Mouse (Mus musculus) heart, postnatal 0 days (tissue): Measurements from ENCODE around the gene Col26a1. TPM values are rescaled to one million over a fixed set of nuclear protein-coding genes. Genes with fewer than 3 reads are reported as not detected.

Experiments
- ATAC-seq: fragments of 200-750 bp; cut with Nextera tagmentation; 2 replicates; pipeline ENCODE4 v1.8.0; 2017; ENCODE audit warnings: low read depth, moderate number of reproducible peaks, moderate library complexity; ENCODE audit not compliant: insufficient read depth
- DNase-seq: peaks from one replicate; pipeline ENCODE4 v3.0.0-alpha.2; 2016; ENCODE audit warnings: low spot score
- H3K27ac ChIP-seq: fragments of 300-500 bp; sonication (generic); 2 replicates; pipeline ENCODE4 v1.5.1; 2014; ENCODE audit warnings: low read depth, mild to moderate bottlenecking
- H3K27me3 ChIP-seq: fragments of 300-500 bp; sonication (generic); 2 replicates; pipeline ENCODE4 v1.6.1; 2014; ENCODE audit warnings: low read length, mixed read lengths; ENCODE audit not compliant: control insufficient read depth, insufficient read depth
- H3K36me3 ChIP-seq: fragments of 300-500 bp; sonication (generic); replicated peaks from 2 replicates; pipeline ENCODE4 v1.6.1; 2014; ENCODE audit warnings: low read length, mixed read lengths; ENCODE audit not compliant: control insufficient read depth, insufficient read depth
- H3K4me1 ChIP-seq: fragments of 300-500 bp; sonication (generic); 2 replicates; pipeline ENCODE4 v1.6.1; 2014; ENCODE audit warnings: antibody characterized with exemption; ENCODE audit not compliant: control insufficient read depth, insufficient read depth
- H3K4me2 ChIP-seq: fragments of 300-500 bp; sonication (generic); 2 replicates; pipeline ENCODE4 v1.6.1; 2014; ENCODE audit warnings: low read depth, mild to moderate bottlenecking, low read length, moderate library complexity
- H3K4me3 ChIP-seq: fragments of 300-500 bp; sonication (generic); 2 replicates; pipeline ENCODE4 v1.5.1; 2014; ENCODE audit warnings: low read depth, low read length
- H3K9ac ChIP-seq: fragments of 300-500 bp; sonication (generic); replicated peaks from 2 replicates; pipeline ENCODE4 v1.6.1; 2014; ENCODE audit warnings: low read depth, low read length, mixed read lengths
- H3K9me3 ChIP-seq: fragments of 300-500 bp; sonication (generic); replicated peaks from 2 replicates; pipeline ENCODE4 v1.6.1; 2016; ENCODE audit warnings: low read length; ENCODE audit not compliant: control insufficient read depth
- CTCF ChIP-seq: IDR thresholded peaks from 2 replicates; pipeline ENCODE4 v1.5.1; 2016; ENCODE audit warnings: antibody characterized with exemption, control low read depth, low read depth
- EP300 ChIP-seq: IDR thresholded peaks from 2 replicates; pipeline ENCODE4 v1.6.1; 2016; ENCODE audit warnings: antibody characterized with exemption, low read depth
- WGBS: fragments of 180-500 bp; shearing (Covaris S2); extraction: QIAGEN DNeasy Blood & Tissue Kit; methylation state at CpG from one replicate; pipeline ENCODE4 v1.1.7; 2014; 5-methylcytosine and 5-hydroxymethylcytosine counted together
- polyA plus RNA-seq: library from polyadenylated mRNA; unstranded; fragments of >200 nt; fragmentation: Nextera tagmentation; extraction: Ambion mirVana; gene quantifications from 2 replicates; pipeline ENCODE4 v1.2.1, GENCODE M21; 2015
- total RNA-seq: library from RNA; depleted of rRNA; stranded (reverse); fragments of >200 nt; gene quantifications from 2 replicates; pipeline ENCODE4 v1.2.3, GENCODE M21; 2014; ENCODE audit warnings: low replicate concordance

The Col26a1 gene
- total and polyA plus RNA-seq, 2 experiments from 2014 or later: 4.1 to 9.9 TPM

DNA sequence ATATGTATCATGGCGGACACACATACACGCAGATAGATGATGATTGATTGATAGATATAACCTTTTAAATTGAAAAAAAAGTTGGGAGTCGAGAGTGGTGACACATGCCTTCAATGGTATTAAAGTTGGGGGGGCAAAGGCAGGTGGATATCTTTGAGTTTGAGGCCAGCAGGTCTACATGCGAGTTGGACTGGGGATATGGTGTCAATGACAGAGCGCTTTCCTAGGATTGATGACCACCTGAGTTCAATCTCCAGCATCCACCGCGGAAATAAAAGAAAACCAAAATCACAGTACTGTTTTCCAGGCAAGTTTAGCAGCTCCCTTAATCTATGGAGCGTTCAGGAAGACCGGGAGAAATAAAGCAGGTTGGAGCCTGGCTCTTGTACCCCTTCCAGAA is 24.6 kb upstream of the Col26a1 start:
- Histone ChIP-seq H3K36me3 (peaks cover 14% of the 10 kb centered on the region; the same call in 1 of the 2 replicates), H3K4me3 (peak overlapping the region; percentile 83), H3K9me3 (no peaks in the 10 kb centered on the region), H3K9ac (peak overlapping the region; percentile 64; the same call in 1 of the 2 replicates), H3K4me1 (no peaks in the 10 kb centered on the region), H3K27ac (no peak overlapping the region), H3K4me2 (peak overlapping the region; percentile 90), H3K27me3 (no peaks in the 10 kb centered on the region)
- no peak for ATAC-seq
- 38% methylated on average over 9 of the region's 9 CpGs for WGBS
- DNase-seq: no peak
- TF ChIP-seq EP300: no peak
- no peak for TF ChIP-seq CTCF

DNA sequence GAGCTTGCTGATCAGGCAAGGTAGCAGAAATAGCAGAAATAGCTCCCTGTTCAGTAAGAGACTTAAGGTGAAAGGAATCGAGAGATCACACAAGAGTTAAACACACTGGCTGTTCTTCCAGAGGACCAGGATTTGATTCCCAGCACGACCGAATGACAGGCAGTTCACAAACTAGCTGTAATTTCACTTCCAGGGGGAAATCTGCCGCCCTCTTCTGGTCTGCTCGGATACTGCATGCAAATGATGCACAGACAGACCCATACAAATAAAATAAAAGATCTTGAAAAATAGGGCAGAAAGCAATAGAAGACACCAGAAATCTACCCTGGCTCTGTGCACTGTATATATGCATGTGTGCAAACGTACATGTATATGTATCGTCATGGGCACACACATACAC is 22.6 kb upstream of the Col26a1 start:
- Histone ChIP-seq H3K36me3 (no peaks in the 10 kb centered on the region), H3K4me2 (no peak overlapping the region), H3K4me1 (no peaks in the 10 kb centered on the region), H3K4me3 (no peak overlapping the region), H3K9ac (no peak overlapping the region), H3K27ac (no peak overlapping the region), H3K9me3 (no peaks in the 10 kb centered on the region), H3K27me3 (no peaks in the 10 kb centered on the region)
- peak; percentile 37 for TF ChIP-seq CTCF
- TF ChIP-seq EP300: no peak
- 50% methylated on average over 7 of the region's 7 CpGs for WGBS
- ATAC-seq (no peak), DNase-seq (no peak)

DNA sequence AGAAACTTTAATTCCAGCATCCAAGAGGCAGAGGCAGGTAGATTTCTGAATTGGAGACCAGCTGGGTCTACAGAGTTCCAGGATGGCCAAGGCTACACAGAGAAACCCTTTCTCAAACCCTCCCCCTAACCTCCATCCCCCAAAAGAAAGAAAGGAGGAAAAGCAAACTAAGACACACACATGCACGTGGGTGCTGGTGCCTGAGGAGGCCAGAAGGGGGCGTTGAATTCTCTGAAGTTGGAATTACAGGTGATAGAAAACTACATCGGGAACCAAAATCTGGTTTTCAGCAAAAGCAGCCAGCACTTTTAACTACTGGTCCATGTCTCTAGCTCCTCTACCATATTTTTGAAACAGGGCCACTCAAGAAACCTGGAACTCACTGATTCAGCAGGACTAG is 21.6 kb upstream of the Col26a1 start:
- H3K9me3 ChIP-seq: no peaks in the 10 kb centered on the region
- ATAC-seq: no peak
- H3K4me2 ChIP-seq: no peak overlapping the region
- no peak overlapping the region for H3K4me3 ChIP-seq
- no peaks in the 10 kb centered on the region for H3K36me3 ChIP-seq
- no peak overlapping the region for H3K9ac ChIP-seq
- H3K4me1 ChIP-seq: no peaks in the 10 kb centered on the region
- no peak overlapping the region for H3K27ac ChIP-seq
- 48% methylated on average over 3 of the region's 3 CpGs for WGBS
- DNase-seq: no peak
- no peaks in the 10 kb centered on the region for H3K27me3 ChIP-seq
- TF ChIP-seq EP300: no peak
- TF ChIP-seq CTCF: no peak

DNA sequence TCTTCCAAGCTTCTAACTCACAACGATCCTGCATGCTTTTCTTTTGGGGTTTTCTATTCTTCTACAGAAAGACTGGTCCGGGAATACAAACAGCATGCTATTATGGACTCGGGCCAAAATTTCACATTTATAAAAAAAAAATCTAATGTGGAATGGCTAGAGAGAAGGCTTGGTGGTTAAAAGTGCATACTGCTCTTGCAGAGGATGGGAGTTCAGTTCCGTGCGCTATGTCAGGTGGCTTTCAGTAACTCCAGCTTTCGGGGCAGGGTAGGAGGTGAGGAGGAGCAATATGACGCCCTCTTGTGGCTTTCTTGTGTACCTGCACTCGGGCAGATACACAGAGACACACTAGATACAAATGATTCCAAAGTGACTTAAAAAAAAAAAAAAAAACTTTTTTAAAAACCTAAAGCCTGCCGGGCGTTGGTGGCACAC is 12.5 kb upstream of the Col26a1 start:
- no peak overlapping the region for H3K4me2 ChIP-seq
- TF ChIP-seq CTCF: no peak
- no peak for TF ChIP-seq EP300
- H3K4me3 ChIP-seq: no peak overlapping the region
- H3K36me3 ChIP-seq: no peaks in the 10 kb centered on the region
- no peak overlapping the region for H3K27ac ChIP-seq
- DNase-seq (no peak), ATAC-seq (no peak)
- H3K9ac ChIP-seq: no peak overlapping the region
- no peaks in the 10 kb centered on the region for H3K27me3 ChIP-seq
- WGBS: 53% methylated on average over 10 of the region's 10 CpGs
- H3K9me3 ChIP-seq: no peaks in the 10 kb centered on the region
- H3K4me1 ChIP-seq: no peaks in the 10 kb centered on the region

DNA sequence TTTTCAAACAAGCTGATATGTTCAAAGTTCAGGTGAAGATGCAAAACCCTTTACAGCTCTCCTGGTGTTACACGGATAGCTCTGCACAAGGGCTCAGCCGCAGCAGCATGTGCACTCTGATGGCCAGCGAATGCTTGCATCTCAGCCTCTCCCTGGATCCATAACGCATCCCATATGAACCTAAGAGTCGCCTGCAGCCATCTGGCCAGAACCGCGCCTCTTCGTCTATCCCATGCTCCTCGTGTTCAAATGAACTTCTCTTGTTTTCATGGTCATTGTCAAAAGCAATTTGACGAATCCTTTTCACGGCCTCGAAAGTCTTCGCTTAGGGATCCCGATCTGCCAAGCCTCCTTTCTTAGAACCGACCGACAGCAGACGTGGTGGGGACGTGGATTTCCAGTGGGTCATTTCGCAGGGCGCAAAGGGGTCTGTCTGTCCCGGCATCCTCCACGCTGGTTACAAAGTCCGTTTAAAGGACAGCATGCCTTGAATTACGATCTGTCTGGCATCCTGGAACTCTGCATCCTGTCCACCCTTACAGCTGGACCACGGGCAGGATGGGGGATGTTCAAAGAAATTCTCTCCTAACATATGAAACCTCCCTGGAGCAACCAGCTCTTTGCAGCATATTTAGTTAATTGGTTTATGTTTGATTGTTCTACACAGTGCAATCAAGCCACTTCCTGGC is 12.0 kb upstream of the Col26a1 start:
- H3K27me3 ChIP-seq: no peaks in the 10 kb centered on the region
- H3K4me3 ChIP-seq: no peak overlapping the region
- no peak overlapping the region for H3K4me2 ChIP-seq
- DNase-seq: no peak
- H3K9ac ChIP-seq: no peak overlapping the region
- H3K9me3 ChIP-seq: no peaks in the 10 kb centered on the region
- WGBS: 65% methylated on average over 25 of the region's 25 CpGs
- no peak for ATAC-seq
- TF ChIP-seq CTCF (no peak), EP300 (no peak)
- no peaks in the 10 kb centered on the region for H3K4me1 ChIP-seq
- no peaks in the 10 kb centered on the region for H3K36me3 ChIP-seq
- no peak overlapping the region for H3K27ac ChIP-seq
